Mouse (Mus musculus) midbrain, embryonic 15.5 days (tissue): ENCODE results near the gene Mrps10. TPM values are rescaled to one million over a fixed set of nuclear protein-coding genes. Genes with fewer than 3 reads are reported as not detected.
"Not testable (repeated sequence)": the region's sequence is repeated elsewhere in the genome, so short reads cannot be mapped to it uniquely, and the experiment has no call there.

Source experiments
- ATAC-seq: fragments of 200-750 bp; cut with Nextera tagmentation; replicated peaks from 2 replicates; pipeline ENCODE4 v1.8.0; 2017; ENCODE audit warnings: moderate TSS enrichment
- H3K27ac ChIP-seq: fragments of 300-500 bp; sonication (generic); 2 replicates; pipeline ENCODE4 v1.5.1; 2015; ENCODE audit warnings: mild to moderate bottlenecking, inconsistent platforms
- H3K27me3 ChIP-seq: fragments of 300-500 bp; sonication (generic); replicated peaks from 2 replicates; pipeline ENCODE4 v1.6.1; 2015; ENCODE audit warnings: inconsistent platforms
- H3K36me3 ChIP-seq: fragments of 300-500 bp; sonication (generic); replicated peaks from 2 replicates; pipeline ENCODE4 v1.6.1; 2015; ENCODE audit warnings: inconsistent platforms
- H3K4me1 ChIP-seq: fragments of 300-500 bp; sonication (generic); 2 replicates; pipeline ENCODE4 v1.6.1; 2015; ENCODE audit warnings: inconsistent platforms
- H3K4me2 ChIP-seq: fragments of 300-500 bp; sonication (generic); 2 replicates; pipeline ENCODE4 v1.6.1; 2015; ENCODE audit warnings: inconsistent platforms, mild to moderate bottlenecking, moderate library complexity
- H3K4me3 ChIP-seq: fragments of 300-500 bp; sonication (generic); 2 replicates; pipeline ENCODE4 v1.5.1; 2015; ENCODE audit warnings: mild to moderate bottlenecking, inconsistent platforms
- H3K9ac ChIP-seq: fragments of 300-500 bp; sonication (generic); 2 replicates; pipeline ENCODE4 v1.6.1; 2015; ENCODE audit warnings: mild to moderate bottlenecking, inconsistent platforms
- H3K9me3 ChIP-seq: fragments of 300-500 bp; sonication (generic); 2 replicates; pipeline ENCODE4 v1.6.1; 2016; ENCODE audit warnings: inconsistent platforms
- WGBS: fragments of 180-500 bp; shearing (Covaris S2); methylation state at CpG from one replicate; pipeline ENCODE4 v1.1.7; 2015; ENCODE audit warnings: mixed read lengths; 5-methylcytosine and 5-hydroxymethylcytosine counted together
- polyA plus RNA-seq: library from polyadenylated mRNA; unstranded; fragments of >200 nt; fragmentation: Nextera tagmentation; extraction: Ambion mirVana; gene quantifications from 2 replicates; pipeline ENCODE4 v1.2.1, GENCODE M21; 2015

The Mrps10 gene
- polyA plus RNA-seq, 1 experiment from 2014 or later: 73.2 TPM

- Histone ChIP-seq H3K4me3 (no peak overlapping the region), H3K27ac (no peak overlapping the region), H3K4me1 (no peaks in the 10 kb centered on the region), H3K4me2 (no peak overlapping the region), H3K36me3 (no peaks in the 10 kb centered on the region), H3K9ac (no peak overlapping the region), H3K27me3 (no peaks in the 10 kb centered on the region), H3K9me3 (no peaks in the 10 kb centered on the region)
- no peak for ATAC-seq
- WGBS: 83% methylated on average over 3 of the region's 3 CpGs
Observed at GRCm38 (mm10) chr17:47421566-47421965, 52.9 kb downstream of the Mrps10 start.

GRCm38 (mm10) chr17:47422616-47423015 is 53.9 kb downstream of the Mrps10 start:
- H3K27me3 ChIP-seq, H3K9ac ChIP-seq, H3K4me3 ChIP-seq, H3K36me3 ChIP-seq, ATAC-seq, H3K9me3 ChIP-seq, H3K4me2 ChIP-seq, H3K27ac ChIP-seq, H3K4me1 ChIP-seq: not testable (repeated sequence)
- 100% methylated on average over 1 of the region's 1 CpGs for WGBS

GRCm38 (mm10) chr17:47424186-47424585 is 55.5 kb downstream of the Mrps10 start:
- Histone ChIP-seq H3K4me3 (no peak overlapping the region), H3K9me3 (no peaks in the 10 kb centered on the region), H3K36me3 (no peaks in the 10 kb centered on the region), H3K4me2 (no peak overlapping the region), H3K27ac (no peak overlapping the region), H3K9ac (no peak overlapping the region), H3K27me3 (no peaks in the 10 kb centered on the region), H3K4me1 (peaks cover 6% of the 10 kb centered on the region; the same call in 1 of the 2 replicates)
- no peak for ATAC-seq
- 75% methylated on average over 6 of the region's 6 CpGs for WGBS

- 76% methylated on average over 6 of the region's 6 CpGs for WGBS
- H3K4me2 ChIP-seq: no peak overlapping the region
- no peak for ATAC-seq
- H3K4me1 ChIP-seq: peaks cover 8% of the 10 kb centered on the region; the same call in 1 of the 2 replicates
- H3K27me3 ChIP-seq: no peaks in the 10 kb centered on the region; the same call in 1 of the 2 replicates
- no peaks in the 10 kb centered on the region for H3K9me3 ChIP-seq
- no peak overlapping the region for H3K9ac ChIP-seq
- no peak overlapping the region for H3K4me3 ChIP-seq
- H3K27ac ChIP-seq: no peak overlapping the region
- no peaks in the 10 kb centered on the region for H3K36me3 ChIP-seq
Observed at GRCm38 (mm10) chr17:47427316-47427715, 58.6 kb downstream of the Mrps10 start.

GRCm38 (mm10) chr17:47428831-47429304 is 60.2 kb downstream of the Mrps10 start:
- Histone ChIP-seq H3K9ac (no peak overlapping the region), H3K36me3 (no peaks in the 10 kb centered on the region), H3K4me1 (peaks cover 8% of the 10 kb centered on the region; the same call in 1 of the 2 replicates), H3K4me2 (peak overlapping the region; percentile 19; the same call in 1 of the 2 replicates), H3K9me3 (no peaks in the 10 kb centered on the region), H3K27ac (no peak overlapping the region), H3K27me3 (no peaks in the 10 kb centered on the region; the same call in 1 of the 2 replicates), H3K4me3 (no peak overlapping the region)
- ATAC-seq: peak; percentile 78
- WGBS: 3% methylated on average over 8 of the region's 8 CpGs

GRCm38 (mm10) chr17:47430815-47431214 is 62.1 kb downstream of the Mrps10 start:
- no peaks in the 10 kb centered on the region; the same call in 1 of the 2 replicates for H3K27me3 ChIP-seq
- H3K4me1 ChIP-seq: peaks cover 8% of the 10 kb centered on the region; the same call in 1 of the 2 replicates
- H3K27ac ChIP-seq: no peak overlapping the region
- no peak overlapping the region for H3K9ac ChIP-seq
- 77% methylated on average over 5 of the region's 5 CpGs for whole genome bisulfite sequencing
- no peaks in the 10 kb centered on the region for H3K36me3 ChIP-seq
- H3K4me2 ChIP-seq: no peak overlapping the region
- H3K4me3 ChIP-seq: no peak overlapping the region
- ATAC-seq: no peak
- no peaks in the 10 kb centered on the region for H3K9me3 ChIP-seq

Other genes starting within 250 kb of the Mrps10 start
- gene Guca1b, start 16.5 kb downstream of the Mrps10 start, polyA plus RNA-seq: 0.30 and 0.57 TPM in 2 replicates
- gene Guca1a, start 31.7 kb downstream of the Mrps10 start, polyA plus RNA-seq: 0.60 and 0.92 TPM in 2 replicates
- gene AI661453, start 67.7 kb downstream of the Mrps10 start, polyA plus RNA-seq: 0.26 and 0.33 TPM in 2 replicates
- gene 1700001C19Rik, start 68.5 kb downstream of the Mrps10 start, polyA plus RNA-seq: 0.44 and 0.77 TPM in 2 replicates
- gene Taf8, start 133.4 kb downstream of the Mrps10 start, polyA plus RNA-seq: 22.0 and 22.4 TPM in 2 replicates
- gene Ccnd3, start 136.2 kb downstream of the Mrps10 start, polyA plus RNA-seq: 74.0 and 87.8 TPM in 2 replicates
- gene Bysl, start 242.6 kb downstream of the Mrps10 start, polyA plus RNA-seq: 39.7 TPM in 2 replicates
- 49.6 and 50.4 TPM in 2 replicates for gene Med20, start 242.7 kb downstream of the Mrps10 start, polyA plus RNA-seq
- 2.0 and 2.9 TPM in 2 replicates for gene Gm20517, start 242.7 kb downstream of the Mrps10 start, polyA plus RNA-seq